Mouse (Mus musculus) limb, embryonic 14.5 days (tissue): ENCODE measurements around the gene Cers1. TPM values are rescaled to one million over a fixed set of nuclear protein-coding genes. Genes with fewer than 3 reads are reported as not detected.

Experiments used
- ATAC-seq: fragments of 200-750 bp; cut with Nextera tagmentation; 2 replicates; pipeline ENCODE4 v1.8.0; 2017; ENCODE audit warnings: low read depth, moderate number of reproducible peaks, moderate TSS enrichment; ENCODE audit not compliant: low FRiP score
- DNase-seq: peaks from one replicate; pipeline ENCODE4 v3.0.0-alpha.2; 2015; ENCODE audit warnings: low spot score
- H3K27ac ChIP-seq: fragments of 300-500 bp; sonication (generic); replicated peaks from 2 replicates; pipeline ENCODE4 v1.5.1; 2014; ENCODE audit warnings: low read depth, mild to moderate bottlenecking, low read length, moderate library complexity, mixed read lengths
- H3K27me3 ChIP-seq: fragments of 300-500 bp; sonication (generic); 2 replicates; pipeline ENCODE4 v1.6.1; 2014; ENCODE audit warnings: low read length, mixed read lengths; ENCODE audit not compliant: control insufficient read depth, insufficient read depth
- H3K36me3 ChIP-seq: fragments of 300-500 bp; sonication (generic); 2 replicates; pipeline ENCODE4 v1.6.1; 2014; ENCODE audit warnings: mild to moderate bottlenecking, low read length, moderate library complexity, mixed read lengths; ENCODE audit not compliant: control insufficient read depth, insufficient read depth
- H3K4me1 ChIP-seq: fragments of 300-500 bp; sonication (generic); 2 replicates; pipeline ENCODE4 v1.6.1; 2014; ENCODE audit warnings: antibody characterized with exemption, low read length, mixed read lengths; ENCODE audit not compliant: control insufficient read depth, insufficient read depth
- H3K4me2 ChIP-seq: fragments of 300-500 bp; sonication (generic); replicated peaks from 2 replicates; pipeline ENCODE4 v1.6.1; 2014; ENCODE audit warnings: low read depth, mild to moderate bottlenecking, low read length, moderate library complexity; ENCODE audit not compliant: severe bottlenecking
- H3K4me3 ChIP-seq: fragments of 300-500 bp; sonication (generic); replicated peaks from 2 replicates; pipeline ENCODE4 v1.5.1; 2014; ENCODE audit warnings: low read length
- H3K9ac ChIP-seq: fragments of 300-500 bp; sonication (generic); 2 replicates; pipeline ENCODE4 v1.6.1; 2014; ENCODE audit warnings: mild to moderate bottlenecking, low read depth, low read length, moderate library complexity; ENCODE audit not compliant: severe bottlenecking
- H3K9me3 ChIP-seq: fragments of 300-500 bp; sonication (generic); 2 replicates; pipeline ENCODE4 v1.6.1; 2016; ENCODE audit warnings: low read length; ENCODE audit not compliant: control insufficient read depth
- POLR2A ChIP-seq: fragments of 200-500 bp; IDR thresholded peaks from 2 replicates; pipeline ENCODE4 v1.8.0; 2012; ENCODE audit warnings: inconsistent platforms, mild to moderate bottlenecking, moderate library complexity, borderline replicate concordance; ENCODE audit not compliant: insufficient read depth, insufficient read length; ENCODE audit errors: extremely low read depth
- WGBS: fragments of 180-500 bp; shearing (Covaris S2); extraction: QIAGEN DNeasy Blood & Tissue Kit; methylation state at CpG from one replicate; pipeline ENCODE4 v1.1.7; 2014; 5-methylcytosine and 5-hydroxymethylcytosine counted together
- polyA plus RNA-seq, 2 experiments: library from polyadenylated mRNA; depleted of rRNA in 1 of 2; stranded (reverse) in 1 of 2; unstranded in 1 of 2; fragments of >200 nt; fragmentation: Nextera tagmentation in 1 of 2; extraction: Ambion mirVana in 1 of 2; gene quantifications; 2 replicates each; pipeline versions ENCODE4 v1.2.1 to v1.2.3; 2012 to 2014

Cers1 gene
- polyA plus RNA-seq, 2 experiments: 12.0 to 12.4 TPM

DNA sequence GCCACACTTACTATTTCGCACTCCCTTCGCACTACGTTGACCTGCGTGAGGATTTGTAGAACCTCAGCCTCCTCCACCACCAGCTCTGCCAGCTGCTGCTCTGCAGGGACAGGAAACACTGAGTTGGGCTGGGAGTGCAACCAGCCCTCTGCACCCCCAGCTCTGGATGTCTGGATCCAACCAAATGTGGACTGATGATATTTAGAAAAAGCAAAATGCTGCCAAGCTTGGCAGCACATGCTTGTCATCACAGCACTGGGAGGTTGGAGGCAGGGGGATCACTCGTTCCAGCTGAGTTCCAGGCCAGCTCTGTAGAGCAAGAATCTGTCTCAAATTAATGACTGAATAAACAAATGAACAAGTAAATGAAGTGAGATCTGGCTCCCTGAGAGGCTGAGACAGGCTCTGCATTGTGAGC lies 21.6 kb upstream of the Cers1 start:
- H3K27ac ChIP-seq: no peak overlapping the region; the same call in 1 of the 2 replicates
- H3K9ac ChIP-seq: no peak overlapping the region
- TF ChIP-seq POLR2A: no peak
- H3K4me2 ChIP-seq: no peak overlapping the region
- no peaks in the 10 kb centered on the region for H3K27me3 ChIP-seq
- no peaks in the 10 kb centered on the region for H3K9me3 ChIP-seq
- DNase-seq (no peak), ATAC-seq (no peak)
- peaks cover 92% of the 10 kb centered on the region for H3K36me3 ChIP-seq
- WGBS: 58% methylated on average over 5 of the region's 5 CpGs
- no peaks in the 10 kb centered on the region for H3K4me1 ChIP-seq
- H3K4me3 ChIP-seq: no peak overlapping the region

DNA sequence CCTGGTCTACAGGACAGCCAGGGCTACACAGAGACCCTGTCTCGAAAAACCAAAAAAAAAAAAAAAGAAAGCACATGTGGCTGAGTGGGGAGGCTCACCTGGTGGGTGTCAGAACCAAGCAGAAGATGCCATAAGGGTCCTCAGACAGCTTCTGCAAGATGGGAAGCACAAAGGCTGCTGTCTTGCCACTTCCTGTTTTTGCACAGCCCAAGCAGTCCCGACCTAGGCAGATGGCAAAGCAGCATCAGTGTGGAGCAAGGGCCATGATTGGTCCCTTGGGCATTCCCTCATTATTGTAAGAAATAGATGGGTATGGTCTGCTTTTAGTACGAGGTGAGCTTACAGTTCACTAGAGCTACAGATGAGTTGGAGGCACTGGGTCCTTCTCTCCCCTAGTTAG lies 14.7 kb upstream of the Cers1 start:
- no peak overlapping the region for H3K4me2 ChIP-seq
- H3K9ac ChIP-seq: no peak overlapping the region
- ATAC-seq (no peak), DNase-seq (no peak)
- 93% methylated on average over 3 of the region's 3 CpGs for WGBS
- H3K4me3 ChIP-seq: no peak overlapping the region
- TF ChIP-seq POLR2A: no peak
- no peak overlapping the region for H3K27ac ChIP-seq
- peaks cover 14% of the 10 kb centered on the region for H3K4me1 ChIP-seq
- no peaks in the 10 kb centered on the region for H3K27me3 ChIP-seq
- peaks cover 56% of the 10 kb centered on the region for H3K36me3 ChIP-seq
- no peaks in the 10 kb centered on the region for H3K9me3 ChIP-seq

DNA sequence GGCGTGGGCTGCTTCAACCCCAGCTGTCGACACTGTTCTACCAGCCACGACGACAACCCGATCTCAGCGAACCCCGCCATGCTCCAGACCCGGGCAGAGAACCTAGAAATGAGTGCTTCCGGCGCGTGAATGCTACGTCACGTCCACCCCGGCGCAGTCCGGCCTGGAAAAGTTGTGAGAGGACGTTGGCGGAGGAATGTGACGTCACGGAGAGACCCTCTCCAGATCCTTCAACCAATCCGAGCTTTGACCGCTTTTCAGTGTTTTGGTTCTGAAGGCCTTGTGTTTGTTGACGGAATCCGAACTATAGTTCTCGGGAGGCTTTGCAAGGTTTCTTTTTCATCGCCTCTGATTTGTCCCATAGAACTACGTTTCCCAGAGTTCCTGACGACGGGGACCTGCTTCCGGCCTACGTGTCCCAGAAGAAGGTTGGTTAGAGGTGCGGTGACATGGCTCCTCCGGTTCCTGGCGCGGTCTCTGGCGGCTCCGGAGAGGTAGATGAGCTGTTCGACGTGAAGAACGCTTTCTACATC lies 13.2 kb upstream of the Cers1 start, which contains the start of the genes Ddx49 and Cope:
Gene Ddx49, minus strand, starts transcription at position 132 of the 533 bp plus-strand sequence.
Gene Cope, plus strand, starts transcription at position 161 of the 533 bp plus-strand sequence.
- peak; percentile 94 for ATAC-seq
- peak within 1 kb of the TSS; percentile 82 for H3K27ac ChIP-seq

DNA sequence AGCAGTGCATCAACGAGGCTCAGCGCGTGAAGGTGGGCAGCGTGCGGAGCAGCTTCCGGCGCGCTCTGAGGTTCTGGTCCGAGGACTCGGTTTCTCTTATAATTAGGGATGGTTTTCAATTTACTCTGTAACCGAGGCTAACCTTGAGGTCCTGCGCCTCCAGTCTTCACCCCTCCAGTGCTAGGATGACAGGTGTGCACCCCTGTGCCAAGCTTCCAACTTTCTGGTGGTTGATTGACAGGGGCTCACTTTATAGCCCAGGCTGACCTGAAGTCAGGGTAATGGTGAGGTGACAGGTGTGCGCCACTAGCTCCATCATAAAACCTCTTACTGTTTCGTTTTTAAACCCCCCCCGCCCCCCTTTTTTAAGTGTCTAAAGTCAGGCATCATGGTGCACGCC lies 12.7 kb upstream of the Cers1 start:
- WGBS: 5% methylated on average over 16 of the region's 16 CpGs
- TF ChIP-seq POLR2A: no peak
- Histone ChIP-seq H3K4me2 (peak overlapping the region; percentile 77), H3K9me3 (no peaks in the 10 kb centered on the region), H3K4me1 (peaks cover 14% of the 10 kb centered on the region), H3K9ac (peak overlapping the region; percentile 72), H3K27ac (peak overlapping the region; percentile 82; the same call in 1 of the 2 replicates), H3K36me3 (peaks cover 56% of the 10 kb centered on the region), H3K27me3 (no peaks in the 10 kb centered on the region), H3K4me3 (peak overlapping the region; percentile 91)
- DNase-seq (no peak), ATAC-seq (no peak)

More for the DNA sequence above, 13.2 kb upstream of the Cers1 start, which contains the start of the genes Ddx49 and Cope:
- Histone ChIP-seq H3K36me3 (peaks cover 56% of the 10 kb centered on the region), H3K4me1 (peaks cover 14% of the 10 kb centered on the region), H3K4me3 (peak within 1 kb of the TSS; percentile 91), H3K9ac (peak within 1 kb of the TSS; percentile 72), H3K9me3 (no peaks in the 10 kb centered on the region), H3K4me2 (peak within 1 kb of the TSS; percentile 77), H3K27me3 (no peaks in the 10 kb centered on the region)
- 0% methylated on average over 40 of the region's 40 CpGs for WGBS
- DNase-seq: peak; percentile 97
- TF ChIP-seq POLR2A: 0 out of 2 replicates have a peak, but pooled peaks have one; percentile 4

DNA sequence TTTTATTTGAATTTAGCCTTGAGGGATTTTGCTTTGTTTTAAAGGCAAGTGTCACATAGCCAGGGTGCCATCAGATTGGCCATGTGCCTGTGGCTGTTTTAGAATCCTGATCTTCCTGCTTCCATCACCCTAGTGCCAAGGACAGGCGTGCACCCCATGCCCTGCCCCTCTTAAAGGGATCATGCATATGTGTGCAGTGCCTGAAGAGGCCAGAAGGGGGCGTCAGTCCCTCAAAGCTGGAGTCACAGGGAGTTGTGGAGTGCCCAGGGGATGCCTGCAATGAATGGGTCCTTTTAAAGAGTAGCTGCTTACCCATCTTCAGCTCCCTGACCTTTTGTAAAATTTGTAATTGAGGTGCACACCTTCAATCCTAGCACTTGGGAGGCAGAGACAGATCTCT lies 6.3 kb upstream of the Cers1 start:
- no peak overlapping the region for H3K4me2 ChIP-seq
- DNase-seq: no peak
- peaks cover 91% of the 10 kb centered on the region for H3K36me3 ChIP-seq

DNA sequence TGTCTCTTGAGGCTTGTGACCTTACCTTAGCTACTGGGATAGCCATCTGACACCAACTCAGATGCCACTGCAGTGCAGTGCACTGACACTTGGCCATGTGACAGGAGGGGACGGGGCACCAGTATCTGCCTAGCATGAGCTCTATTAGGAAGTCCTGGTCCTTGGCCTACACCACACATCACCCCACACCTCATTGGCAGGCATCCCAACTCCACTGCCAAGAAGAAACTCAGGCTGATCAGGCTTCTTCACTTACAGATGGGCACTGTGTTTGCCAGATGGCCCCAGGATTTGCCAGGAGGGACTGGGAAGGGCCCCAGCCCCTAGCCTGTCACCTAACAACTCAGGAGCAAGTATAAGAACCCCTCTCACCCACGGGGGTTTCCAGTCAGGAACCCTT lies 2.2 kb upstream of the Cers1 start:
- H3K27me3 ChIP-seq: no peaks in the 10 kb centered on the region
- DNase-seq (no peak), ATAC-seq (no peak)

More for the DNA sequence above, 6.3 kb upstream of the Cers1 start:
- Histone ChIP-seq H3K4me3 (no peak overlapping the region), H3K4me1 (peaks cover 1% of the 10 kb centered on the region; the same call in 1 of the 2 replicates), H3K27ac (no peak overlapping the region), H3K9me3 (no peaks in the 10 kb centered on the region), H3K9ac (no peak overlapping the region), H3K27me3 (no peaks in the 10 kb centered on the region)
- TF ChIP-seq POLR2A: no peak
- 25% methylated on average over 2 of the region's 2 CpGs for WGBS
- no peak for ATAC-seq

More for the DNA sequence above, 2.2 kb upstream of the Cers1 start:
- 85% methylated on average over 2 of the region's 2 CpGs for WGBS
- TF ChIP-seq POLR2A: no peak
- Histone ChIP-seq H3K4me2 (no peak overlapping the region), H3K9me3 (no peaks in the 10 kb centered on the region), H3K4me1 (peaks cover 22% of the 10 kb centered on the region), H3K27ac (no peak overlapping the region), H3K4me3 (no peak overlapping the region), H3K9ac (no peak overlapping the region), H3K36me3 (peaks cover 55% of the 10 kb centered on the region)
